In genomic region chr12:98733165-98733564, GRCm38 (mm10) we compare ENCODE assay signal across 8 mouse cellular contexts. TPM values are rescaled to one million over a fixed set of nuclear protein-coding genes. Genes with fewer than 3 reads are reported as not detected.
A peak's percentile ranks its signal among the peaks of the same experiment; 100 is the strongest.
DNase-seq lines count a peak whose midpoint lies in the region; ATAC-seq and TF ChIP-seq lines count a peak whose summit lies in the region.

No protein-coding gene starts in this region.

- no peaks in the 10 kb centered on the region for H3K9me3 ChIP-seq in embryonic facial prominence, embryonic 11.5 days (replicated peaks; ENCODE audit: control insufficient read depth, low read length)
- no peaks in the 10 kb centered on the region for H3K9me3 ChIP-seq in intestine, postnatal 0 days (ENCODE audit: control insufficient read depth)
- no peaks in the 10 kb centered on the region for H3K9me3 ChIP-seq in neural tube, embryonic 13.5 days

- no peaks in the 10 kb centered on the region; the same call in 1 of the 2 replicates for H3K4me1 ChIP-seq in embryonic facial prominence, embryonic 11.5 days (ENCODE audit: control insufficient read depth, insufficient read depth, low read length)
- H3K4me1 ChIP-seq in intestine, postnatal 0 days (replicated peaks; ENCODE audit: control insufficient read depth, insufficient read depth, low read length): peaks cover 6% of the 10 kb centered on the region; the same call in 1 of the 2 replicates
- peaks cover 49% of the 10 kb centered on the region for H3K4me1 ChIP-seq in neural tube, embryonic 13.5 days (replicated peaks)

- no peak overlapping the region for H3K27ac ChIP-seq in left cerebral cortex, adult 2 months
- H3K27ac ChIP-seq in embryonic facial prominence, embryonic 11.5 days (replicated peaks; ENCODE audit: low read depth, low read length): no peak overlapping the region
- H3K27ac ChIP-seq in intestine, postnatal 0 days (ENCODE audit: low read depth, low read length): no peak overlapping the region
- H3K27ac ChIP-seq in neural tube, embryonic 13.5 days (replicated peaks): no peak overlapping the region

- no peak for TF ChIP-seq CTCF in left cerebral cortex, adult 2 months (IDR thresholded peaks at IDR 0.05)
- TF ChIP-seq CTCF in intestine, postnatal 0 days (IDR thresholded peaks at IDR 0.05; ENCODE audit: low read depth): no peak

- intact Hi-C loops in left cerebral cortex, adult 2 months (cut with DNase I): no loop called here
- intact Hi-C loops in left cerebral cortex, postnatal 4 days (cut with DNase I): no loop called here

- no peak for ATAC-seq in embryonic facial prominence, embryonic 11.5 days (replicated peaks; ENCODE audit: insufficient number of reproducible peaks, low FRiP score, low TSS enrichment, low read depth)
- no peak for ATAC-seq in intestine, postnatal 0 days
- ATAC-seq in neural tube, embryonic 13.5 days (ENCODE audit: low read depth): no peak

- H3K9ac ChIP-seq in embryonic facial prominence, embryonic 11.5 days (replicated peaks; ENCODE audit: low read length): no peak overlapping the region; the same call in 1 of the 2 replicates
- no peak overlapping the region for H3K9ac ChIP-seq in intestine, postnatal 0 days (ENCODE audit: low read depth, low read length)
- peak overlapping the region; percentile 76 for H3K9ac ChIP-seq in neural tube, embryonic 13.5 days

- WGBS in embryonic facial prominence, embryonic 11.5 days: 63% methylated on average over 3 of the region's 3 CpGs
- 76% methylated on average over 3 of the region's 3 CpGs for WGBS in intestine, postnatal 0 days
- 64% methylated on average over 3 of the region's 3 CpGs for WGBS in neural tube, embryonic 13.5 days

- H3K36me3 ChIP-seq in embryonic facial prominence, embryonic 11.5 days (replicated peaks; ENCODE audit: control insufficient read depth, insufficient read depth, low read depth, low read length): no peaks in the 10 kb centered on the region
- peaks cover 7% of the 10 kb centered on the region; the same call in 1 of the 2 replicates for H3K36me3 ChIP-seq in intestine, postnatal 0 days (ENCODE audit: control insufficient read depth, insufficient read depth)
- no peaks in the 10 kb centered on the region for H3K36me3 ChIP-seq in neural tube, embryonic 13.5 days

- peak overlapping the region; percentile 81 for H3K4me3 ChIP-seq in left cerebral cortex, adult 2 months
- H3K4me3 ChIP-seq in embryonic facial prominence, embryonic 11.5 days (ENCODE audit: low read depth, low read length): peak overlapping the region; percentile 53; the same call in 1 of the 2 replicates
- H3K4me3 ChIP-seq in intestine, postnatal 0 days (ENCODE audit: low read depth, low read length): no peak overlapping the region
- H3K4me3 ChIP-seq in neural tube, embryonic 13.5 days: peak overlapping the region; percentile 64

- no peak for DNase-seq in left cerebral cortex, adult 2 months (ENCODE audit: extremely low spot score in 1 of 2, low spot score in 2 of 2)
- DNase-seq in left cerebral cortex, postnatal 4 days: no peak
- no peak for DNase-seq in embryonic facial prominence, embryonic 11.5 days (ENCODE audit: low spot score)
- DNase-seq in urinary bladder, adult 18-20 months (ENCODE audit: low spot score in 2 of 2): no peak
- no peak for DNase-seq in kidney, adult 18-20 months
- DNase-seq in right cerebral cortex, postnatal 25 days: no peak

- H3K4me2 ChIP-seq in embryonic facial prominence, embryonic 11.5 days (ENCODE audit: low read depth, low read length): peak overlapping the region; percentile 74
- peak overlapping the region; percentile 83 for H3K4me2 ChIP-seq in intestine, postnatal 0 days (replicated peaks; ENCODE audit: low read depth)
- H3K4me2 ChIP-seq in neural tube, embryonic 13.5 days: peak overlapping the region; percentile 86

- H3K27me3 ChIP-seq in embryonic facial prominence, embryonic 11.5 days (ENCODE audit: control insufficient read depth, insufficient read depth, low read length): no peaks in the 10 kb centered on the region
- H3K27me3 ChIP-seq in intestine, postnatal 0 days (replicated peaks; ENCODE audit: control insufficient read depth, insufficient read depth, low read length): no peaks in the 10 kb centered on the region
- peaks cover 11% of the 10 kb centered on the region for H3K27me3 ChIP-seq in neural tube, embryonic 13.5 days

RNA-seq across cellular contexts. Expression of gene Ptpn21, which starts 4.0 kb away (rescaled TPM):
- 10 to 100 TPM in 1 of 2 experiments, 1 to 10 TPM in 1; 7.9 to 12.6 TPM for total RNA-seq in left cerebral cortex, adult 2 months (2021)
- total RNA-seq in left cerebral cortex, postnatal 4 days (2021): 1 to 10 TPM; 7.3 to 8.4 TPM
- 5.3 TPM in 2 replicates for polyA plus RNA-seq in embryonic facial prominence, embryonic 11.5 days (2014; fragmentation: Nextera tagmentation; extraction: Ambion mirVana)
- polyA plus RNA-seq in intestine, postnatal 0 days (2015; fragmentation: Nextera tagmentation; extraction: Ambion mirVana): 4.3 and 4.7 TPM in 2 replicates
- 4.5 and 5.3 TPM in 2 replicates for polyA plus RNA-seq in neural tube, embryonic 13.5 days (2015; fragmentation: Nextera tagmentation; extraction: Ambion mirVana)

RNA-seq across cellular contexts. Expression of gene Zc3h14, which starts 13.6 kb away (rescaled TPM):
- total RNA-seq in left cerebral cortex, adult 2 months (2021): 10 to 100 TPM; 93.1 to 96.1 TPM
- 100 to 1,000 TPM; 122 to 123 TPM for total RNA-seq in left cerebral cortex, postnatal 4 days (2021)
- 174 and 182 TPM in 2 replicates for polyA plus RNA-seq in embryonic facial prominence, embryonic 11.5 days (2014; fragmentation: Nextera tagmentation; extraction: Ambion mirVana)
- 34.1 and 37.9 TPM in 2 replicates for polyA plus RNA-seq in intestine, postnatal 0 days (2015; fragmentation: Nextera tagmentation; extraction: Ambion mirVana)
- polyA plus RNA-seq in neural tube, embryonic 13.5 days (2015; fragmentation: Nextera tagmentation; extraction: Ambion mirVana): 117 and 130 TPM in 2 replicates
